Mouse (Mus musculus) brain, embryonic 14.5 days (tissue): ENCODE measurements around the gene Hdgfl2.

Experiments used
- CTCF ChIP-seq: fragments of 200-500 bp; IDR thresholded peaks from 2 replicates; pipeline ENCODE4 v1.5.1; 2012; ENCODE audit warnings: inconsistent platforms, mild to moderate bottlenecking, moderate library complexity, borderline replicate concordance; ENCODE audit not compliant: insufficient read depth, insufficient read length; ENCODE audit errors: extremely low read depth
- POLR2A ChIP-seq: fragments of 200-500 bp; IDR thresholded peaks from 2 replicates; pipeline ENCODE4 v1.6.1; 2012; ENCODE audit warnings: mild to moderate bottlenecking, inconsistent platforms, borderline replicate concordance; ENCODE audit not compliant: poor library complexity, insufficient read depth, insufficient read length, severe bottlenecking; ENCODE audit errors: extremely low read depth

GRCm38 (mm10) chr17:56131814-56132213 lies 52.4 kb downstream of the Hdgfl2 start:
- TF ChIP-seq CTCF (peak; percentile 81), POLR2A (no peak)
